Mouse (Mus musculus) mature B cell (primary cell): ENCODE measurements around the gene Kbtbd12.

Experiments
- in situ Hi-C: fragments of 300-500 bp; cut with MboI; formaldehyde crosslinking; loops from 2 replicates; pipeline ENCODE4 v1.14.3; 2019

Kbtbd12 gene

GRCm38 (mm10) chr6:88637611-88638301, at the start of gene Kbtbd12:
Gene Kbtbd12, minus strand, starts transcription at chr6:88637950.
- in situ Hi-C loops: no loop called here

- in situ Hi-C loops: no loop called here
Measured at GRCm38 (mm10) chr6:88683380-88684053, 45.8 kb upstream of the Kbtbd12 start.

- in situ Hi-C loops: no loop called here
Measured at GRCm38 (mm10) chr6:88681026-88681425, 43.3 kb upstream of the Kbtbd12 start.

- in situ Hi-C loops: no loop called here
Measured at GRCm38 (mm10) chr6:88677738-88678137, 40.0 kb upstream of the Kbtbd12 start.

DNA sequence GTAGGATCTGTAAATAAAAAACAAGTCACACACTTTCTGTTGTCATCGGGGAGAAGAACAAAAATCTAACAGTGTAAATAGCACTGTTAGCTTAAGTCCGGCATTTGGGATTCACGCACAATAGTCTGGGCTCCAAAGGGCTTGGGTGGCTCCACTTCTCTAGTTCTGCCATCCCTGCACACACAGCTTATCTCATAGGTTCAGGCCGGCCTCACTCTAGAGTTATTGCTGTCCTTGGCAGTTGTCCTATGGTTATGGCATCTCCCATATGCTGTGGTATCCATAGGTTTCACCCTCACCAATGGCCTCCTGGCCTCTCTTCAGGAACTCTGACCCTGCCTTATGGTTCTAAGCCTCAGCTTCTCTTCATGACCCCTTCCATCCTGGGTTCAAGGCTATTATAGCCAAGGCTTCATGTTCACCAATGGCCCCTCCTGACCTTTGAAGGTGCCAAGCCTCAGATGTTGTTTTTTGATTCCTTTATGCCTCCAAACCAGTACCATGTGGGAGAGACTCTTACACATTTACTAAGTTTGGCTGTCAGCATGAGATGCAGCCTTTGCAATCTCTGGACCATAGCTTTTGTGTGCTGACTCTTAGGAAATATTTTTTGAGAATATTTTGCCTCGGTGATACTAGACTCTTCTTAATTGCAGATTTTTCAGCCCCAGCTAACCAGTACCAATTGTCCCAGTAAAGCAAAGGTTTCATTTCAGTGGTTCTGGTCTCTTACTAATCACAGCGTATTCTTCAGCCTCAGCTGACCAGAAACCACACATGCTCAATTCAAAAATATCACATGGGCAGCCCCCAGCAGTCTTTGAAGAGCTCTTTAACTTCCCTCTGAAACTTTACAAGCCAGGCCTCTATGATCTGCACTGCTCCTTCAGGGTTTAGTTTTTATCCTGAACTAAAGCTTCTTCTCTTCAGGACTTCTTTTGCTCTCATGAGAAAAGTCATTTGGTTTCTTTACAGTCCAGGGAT, 39.3 kb upstream of the Kbtbd12 start:
- in situ Hi-C loops: no loop called here

- in situ Hi-C loops: no loop called here
Measured at GRCm38 (mm10) chr6:88675815-88676214, 38.1 kb upstream of the Kbtbd12 start.

DNA sequence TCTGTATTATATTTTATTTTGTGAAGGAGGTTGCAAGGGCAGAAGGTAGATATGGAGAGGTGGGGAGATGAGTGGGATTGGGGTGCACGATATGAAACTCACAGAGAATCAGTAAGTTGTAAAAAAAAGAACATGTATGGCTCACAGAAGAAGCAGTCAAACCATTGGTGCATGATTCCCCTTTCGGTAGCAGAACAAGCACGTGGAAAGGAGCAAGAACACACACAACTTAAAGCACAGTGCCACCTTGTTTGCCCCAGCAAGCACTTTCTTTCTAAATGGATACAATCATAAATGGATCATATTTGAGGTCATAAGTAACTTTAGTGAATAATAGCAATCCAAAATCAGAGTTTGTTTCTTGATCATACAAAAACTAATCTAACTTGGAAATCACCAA, 24.5 kb upstream of the Kbtbd12 start:
- in situ Hi-C loops: no loop called here

DNA sequence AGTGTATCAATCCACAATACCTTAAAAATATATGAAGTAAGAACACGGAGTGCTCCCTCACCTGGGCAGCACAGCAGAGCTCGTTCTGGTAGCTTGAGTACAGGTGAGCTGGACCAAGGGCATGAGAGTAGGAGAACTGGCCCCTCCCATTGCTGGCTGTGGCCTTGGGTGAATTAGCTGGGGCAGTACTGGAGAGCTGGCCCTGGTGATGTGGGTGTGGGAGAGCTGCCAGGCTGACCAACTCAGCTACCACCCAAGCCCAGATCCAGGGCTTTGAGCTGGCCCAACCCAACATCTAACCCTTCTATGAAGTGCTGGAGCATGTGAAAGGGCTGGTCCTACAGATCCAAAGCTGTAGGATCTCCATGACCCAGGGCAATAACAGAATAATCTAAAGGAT, 23.9 kb upstream of the Kbtbd12 start:
- in situ Hi-C loops: no loop called here

DNA sequence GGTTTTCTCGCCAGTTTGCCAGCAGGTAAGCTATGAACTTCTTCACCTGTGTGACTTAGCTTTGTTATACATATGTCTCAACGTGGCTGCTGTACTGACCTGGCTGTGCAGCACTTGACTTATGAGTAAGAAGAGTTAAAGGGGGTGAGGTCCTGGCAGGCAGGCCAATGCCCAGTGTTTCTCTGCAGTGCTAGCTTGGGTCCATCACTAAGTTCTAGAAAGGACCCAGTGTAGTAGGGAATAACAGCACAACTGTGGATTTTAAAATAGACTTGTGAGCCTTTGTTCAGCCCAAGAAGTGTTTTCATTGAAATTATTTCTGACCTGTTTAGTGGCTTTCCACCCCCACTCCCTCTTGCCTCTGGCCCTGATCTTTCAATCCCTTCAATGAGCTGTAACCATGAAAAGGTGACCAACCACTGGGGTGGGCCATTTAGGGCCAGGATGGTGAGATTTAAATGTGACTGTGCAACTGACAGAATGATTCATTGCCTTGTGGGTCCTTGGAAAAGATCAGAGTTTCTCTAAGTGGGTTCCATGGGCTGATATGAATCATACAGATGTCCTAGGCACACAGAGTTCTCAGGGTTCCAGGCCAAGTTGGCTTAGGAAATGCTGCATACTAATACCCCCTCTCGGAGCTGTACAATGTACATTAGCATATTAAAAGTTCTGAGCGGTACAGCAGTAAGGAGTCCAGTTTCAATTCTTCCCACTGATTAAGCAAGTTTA, 10.0 kb upstream of the Kbtbd12 start:
- in situ Hi-C loops: no loop called here

- in situ Hi-C loops: no loop called here
Measured at GRCm38 (mm10) chr6:88644786-88645185, 7.0 kb upstream of the Kbtbd12 start.

GRCm38 (mm10) chr6:88641346-88641920, 3.7 kb upstream of the Kbtbd12 start:
- in situ Hi-C loops: no loop called here

DNA sequence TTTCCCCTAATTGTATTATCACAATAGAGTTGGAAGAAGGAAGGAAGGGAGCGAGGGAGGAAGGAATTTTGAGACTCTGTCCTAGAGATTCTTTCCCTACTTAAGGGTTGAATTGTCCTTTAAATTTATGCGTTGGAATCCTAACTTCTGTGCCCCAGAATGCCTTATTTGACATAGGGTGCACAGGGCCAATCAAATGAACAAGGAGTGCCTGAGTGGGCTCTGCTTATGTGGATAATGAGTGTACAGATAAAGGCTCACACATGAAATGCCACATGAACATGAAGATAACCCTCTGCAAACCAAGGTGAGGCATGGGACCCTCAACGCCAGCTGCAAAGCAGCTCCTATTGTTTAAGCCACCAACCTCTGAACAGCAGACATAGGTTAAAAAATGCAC, 2.6 kb upstream of the Kbtbd12 start:
- in situ Hi-C loops: no loop called here

- in situ Hi-C loops: no loop called here
Measured at GRCm38 (mm10) chr6:88639921-88640320, 2.2 kb upstream of the Kbtbd12 start.

- in situ Hi-C loops: no loop called here
Measured at GRCm38 (mm10) chr6:88639372-88639920, 1.7 kb upstream of the Kbtbd12 start.

- in situ Hi-C loops: no loop called here
Measured at GRCm38 (mm10) chr6:88638917-88639316, 1.2 kb upstream of the Kbtbd12 start.

DNA sequence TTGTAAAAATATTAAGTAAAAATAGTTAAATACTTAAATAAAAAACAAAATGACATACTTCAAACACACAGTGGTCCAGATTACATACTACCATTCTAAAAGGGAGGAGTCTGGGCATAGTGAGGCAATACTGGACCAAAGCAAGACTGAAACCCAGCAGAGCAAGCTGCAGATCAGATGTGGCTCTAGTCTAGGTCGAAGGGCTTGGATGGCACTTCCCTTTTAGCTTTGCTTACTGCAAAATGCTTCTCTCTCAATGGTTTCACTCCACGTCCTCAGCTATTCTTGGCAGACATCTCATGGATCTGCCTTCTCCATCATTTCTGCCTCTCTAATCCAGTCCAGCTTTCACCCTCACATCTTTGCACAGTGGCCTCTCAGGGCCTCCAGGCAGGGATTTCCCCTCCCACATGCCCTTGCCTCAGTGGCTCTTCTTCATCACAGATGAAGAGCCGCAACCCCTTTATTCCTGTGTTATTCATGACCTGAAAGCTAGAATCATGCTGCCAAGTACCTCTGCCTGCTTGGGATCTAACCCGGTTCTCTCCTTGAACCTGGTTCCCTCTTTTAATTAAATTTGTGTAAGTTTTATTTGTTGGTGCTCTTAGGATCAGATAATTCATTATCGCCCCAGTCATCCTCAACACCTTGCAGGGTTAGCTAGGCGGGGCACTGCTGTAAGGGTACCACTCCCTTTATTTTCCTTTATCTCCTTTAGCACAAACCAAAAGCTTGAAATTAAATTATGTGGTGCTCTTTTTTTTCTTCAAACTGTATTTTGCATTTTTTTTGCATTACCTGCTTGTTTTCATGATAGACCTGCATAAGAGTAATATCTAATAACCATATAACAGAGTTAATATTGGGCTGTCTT, 1.6 kb downstream of the Kbtbd12 start:
- in situ Hi-C loops: no loop called here

DNA sequence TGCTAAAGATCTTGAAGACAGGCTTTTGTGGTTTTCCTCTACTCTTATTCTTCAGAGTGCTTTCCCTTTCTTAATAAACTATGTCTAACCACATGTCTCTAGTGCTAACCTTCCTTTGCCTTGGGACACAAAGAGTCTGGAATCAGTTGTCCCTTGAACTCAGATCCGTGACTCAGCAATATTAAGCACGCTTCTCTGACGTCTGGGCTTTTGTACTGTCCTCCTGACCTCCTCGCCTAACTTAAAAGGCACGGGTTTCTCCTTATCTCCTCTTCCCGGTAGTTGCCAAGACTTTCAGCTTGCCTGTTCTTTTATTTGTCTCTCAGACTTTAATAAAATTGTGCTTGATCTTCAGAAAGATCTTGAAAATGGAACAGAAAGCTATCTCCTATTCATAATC, 6.5 kb downstream of the Kbtbd12 start:
- in situ Hi-C loops: no loop called here

DNA sequence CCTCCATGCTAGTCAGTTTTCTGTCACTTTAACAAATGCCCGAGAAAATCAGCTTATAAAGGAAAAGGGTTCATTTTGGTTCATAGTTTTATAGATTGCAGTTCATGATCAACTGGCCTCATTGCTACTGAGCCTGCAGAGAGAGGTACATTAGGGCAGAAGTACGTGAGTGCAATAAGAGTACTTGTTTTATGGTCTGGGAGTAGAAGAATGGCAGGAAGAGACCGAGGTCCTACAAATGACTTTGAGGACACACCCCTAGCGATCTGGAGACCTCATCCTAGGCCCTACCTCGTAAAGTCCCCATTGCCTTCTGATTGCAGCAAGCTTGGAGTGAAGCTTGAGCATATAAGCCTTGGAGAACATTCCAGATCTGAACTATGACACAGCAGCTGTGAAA, 7.2 kb downstream of the Kbtbd12 start:
- in situ Hi-C loops: no loop called here

DNA sequence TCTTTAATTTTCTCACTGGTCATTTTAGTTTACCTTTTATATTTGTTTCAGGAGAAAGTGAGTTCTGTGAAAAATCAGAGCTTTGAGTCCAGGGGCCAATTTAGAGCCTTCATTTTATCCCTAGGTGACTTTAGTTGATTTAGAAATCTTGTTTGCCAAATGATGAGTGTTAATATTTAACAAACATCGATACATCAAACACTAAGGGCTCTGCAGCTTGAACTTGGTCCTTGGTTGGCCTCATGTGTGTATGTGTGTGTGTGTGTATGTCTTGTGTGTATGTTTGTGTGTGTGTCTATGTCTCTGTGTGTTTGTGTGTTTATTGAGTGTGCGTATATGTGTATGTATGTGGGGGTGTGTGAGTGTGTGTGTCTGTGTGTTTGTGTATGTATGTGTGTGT, 7.9 kb downstream of the Kbtbd12 start:
- in situ Hi-C loops: no loop called here

DNA sequence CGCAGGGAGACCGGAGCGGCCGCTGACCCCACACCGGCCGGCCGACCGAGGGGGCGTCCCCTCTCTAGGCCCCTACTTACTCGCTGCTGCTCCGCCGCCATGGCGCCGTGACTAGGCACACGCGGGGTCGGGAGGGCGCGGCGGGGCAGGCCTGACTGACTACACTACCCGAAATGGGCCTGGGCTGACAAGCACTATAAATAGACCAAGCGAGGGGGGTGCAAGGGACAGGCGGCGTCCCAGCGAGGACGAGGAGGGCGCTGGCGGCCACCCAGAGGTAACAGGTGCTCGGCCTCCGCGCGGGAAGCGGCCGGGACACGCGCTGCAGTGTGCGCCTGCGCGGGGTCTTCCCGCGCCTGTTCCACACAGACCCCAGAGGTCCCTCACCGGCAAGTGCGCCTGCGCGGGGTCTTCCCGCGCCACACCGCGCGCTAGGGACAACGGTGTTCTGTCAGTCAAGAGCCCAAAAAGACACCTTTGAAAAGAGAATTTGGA, 10.4 kb downstream of the Kbtbd12 start:
- in situ Hi-C loops: no loop called here
